ENCODE assay signal across 19 mouse cellular contexts in genomic region chr9:113578221-113578620, GRCm38 (mm10).
DNase-seq lines count a peak whose midpoint lies in the region; ATAC-seq lines count a peak whose summit lies in the region.
"Had no signal": no experiment of that assay in that cellular context is flagged by ENCODE, and none has a peak within 500 bp of the region (broad histone marks: within the 10 kb centered on the region; RNA-seq: fewer than 3 reads in every experiment).

No protein-coding gene starts in this region.

- DNase-seq in hindbrain, embryonic 10.5 days (ENCODE audit: low spot score): no peak
- DNase-seq in left cerebral cortex, postnatal 25 days (ENCODE audit: low spot score in 2 of 2): peak; percentile 43 to 45
- DNase-seq in left cerebral cortex, postnatal 4 days: no peak
- peak; percentile 53 for DNase-seq in brain, adult 2 months (ENCODE audit: low read depth, low spot score)
- peak; percentile 8 to 19 for DNase-seq in layer of hippocampus, postnatal 36 days
- DNase-seq in urinary bladder, postnatal 25 days (ENCODE audit: low spot score): no peak
- DNase-seq: adrenal gland, postnatal 10 days; B cell, adult 2 months; cerebellum, adult 2 months; gastrocnemius, postnatal 14 days; kidney, adult 9 months; kidney, postnatal 4 days; liver; liver, postnatal 0 days; lung, postnatal 14 days had no signal

- no peaks in the 10 kb centered on the region for H3K27me3 ChIP-seq in hindbrain, embryonic 13.5 days
- H3K27me3 ChIP-seq in hindbrain, embryonic 10.5 days (ENCODE audit: insufficient read depth, poor library complexity, severe bottlenecking): no peaks in the 10 kb centered on the region
- H3K27me3 ChIP-seq: embryonic facial prominence, embryonic 13.5 days; megakaryocyte, embryonic 14.5 days had no signal

- H3K4me3 ChIP-seq in hindbrain, embryonic 13.5 days: no peak overlapping the region
- H3K4me3 ChIP-seq in hindbrain, embryonic 10.5 days: no peak overlapping the region
- H3K4me3 ChIP-seq: embryonic facial prominence, embryonic 13.5 days; megakaryocyte, embryonic 14.5 days; myocyte had no signal

- no peak overlapping the region for H3K4me2 ChIP-seq in hindbrain, embryonic 13.5 days
- H3K4me2 ChIP-seq: embryonic facial prominence, embryonic 13.5 days had no signal

- H3K36me3 ChIP-seq in hindbrain, embryonic 13.5 days: no peaks in the 10 kb centered on the region
- no peaks in the 10 kb centered on the region for H3K36me3 ChIP-seq in hindbrain, embryonic 10.5 days
- H3K36me3 ChIP-seq: embryonic facial prominence, embryonic 13.5 days had no signal

- peak; percentile 57; the same call in 1 of the 2 replicates for ATAC-seq in hindbrain, embryonic 13.5 days (ENCODE audit: low FRiP score)
- ATAC-seq: liver, postnatal 0 days had no signal

- 61% methylated on average over 9 of the region's 9 CpGs for WGBS in hindbrain, embryonic 13.5 days
- WGBS in hindbrain, embryonic 10.5 days: 90% methylated on average over 9 of the region's 9 CpGs

- no peaks in the 10 kb centered on the region for H3K4me1 ChIP-seq in hindbrain, embryonic 13.5 days (replicated peaks)
- no peaks in the 10 kb centered on the region for H3K4me1 ChIP-seq in hindbrain, embryonic 10.5 days (replicated peaks)
- H3K4me1 ChIP-seq: embryonic facial prominence, embryonic 13.5 days; megakaryocyte, embryonic 14.5 days had no signal

- intact Hi-C loops in left cerebral cortex, postnatal 25 days (cut with DNase I): no loop called here
- intact Hi-C loops in left cerebral cortex, postnatal 4 days (cut with DNase I): no loop called here

- no peak overlapping the region for H3K9ac ChIP-seq in hindbrain, embryonic 13.5 days
- H3K9ac ChIP-seq: embryonic facial prominence, embryonic 13.5 days; liver, postnatal 0 days had no signal

- H3K9me3 ChIP-seq in hindbrain, embryonic 13.5 days: no peaks in the 10 kb centered on the region
- no peaks in the 10 kb centered on the region for H3K9me3 ChIP-seq in hindbrain, embryonic 10.5 days
- H3K9me3 ChIP-seq: embryonic facial prominence, embryonic 13.5 days; megakaryocyte, embryonic 14.5 days had no signal

- peak overlapping the region; percentile 78 for H3K27ac ChIP-seq in hindbrain, embryonic 13.5 days
- no peak overlapping the region for H3K27ac ChIP-seq in hindbrain, embryonic 10.5 days
- H3K27ac ChIP-seq: embryonic facial prominence, embryonic 13.5 days had no signal

Comparison
In these comparisons a context has a peak if more than half of its experiments do, and no peak if none do; other contexts are left out.
1. DNase-seq: peak in left cerebral cortex, postnatal 25 days (2 of 2), brain, adult 2 months (single experiment) and layer of hippocampus, postnatal 36 days (2 of 2); none in hindbrain, embryonic 10.5 days (single experiment), left cerebral cortex, postnatal 4 days (single experiment) and urinary bladder, postnatal 25 days (single experiment).